In the genomic region with DNA sequence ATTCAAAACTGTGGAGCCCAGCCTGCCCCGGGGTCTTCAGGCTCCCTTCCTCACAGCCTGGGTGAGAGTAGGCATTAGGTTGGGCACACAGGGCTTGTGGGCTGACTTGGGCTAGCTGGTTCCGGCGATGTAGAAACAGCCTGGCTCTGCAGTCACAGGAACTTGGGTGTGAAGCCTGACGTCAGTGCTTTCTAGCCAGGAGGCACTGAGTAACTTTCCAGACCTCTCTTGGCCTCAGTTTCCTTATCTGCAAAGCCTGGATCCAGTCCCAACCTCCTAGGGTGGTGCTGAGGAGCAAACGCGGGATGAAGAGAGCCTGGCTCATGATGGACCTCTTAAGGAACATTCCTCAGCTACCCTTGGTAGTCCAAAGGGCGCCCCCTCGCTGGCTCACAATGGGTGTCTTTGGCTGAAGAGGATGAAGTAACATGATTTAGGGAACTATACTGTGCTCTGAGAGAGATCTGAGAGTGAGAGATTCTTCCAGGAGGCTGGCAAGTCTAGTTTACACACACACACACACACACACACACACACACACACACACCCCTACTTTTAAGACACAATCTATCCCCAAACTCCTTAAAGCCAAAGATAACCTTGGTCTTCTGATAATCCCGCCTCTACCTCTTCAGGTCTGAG, we compare ENCODE assay signal across 20 mouse cellular contexts. TPM values are rescaled to one million over a fixed set of nuclear protein-coding genes. Genes with fewer than 3 reads are reported as not detected.
A peak's percentile ranks its signal among the peaks of the same experiment; 100 is the strongest.
DNase-seq lines count a peak whose midpoint lies in the region; ATAC-seq lines count a peak whose summit lies in the region.
"Had no signal": no experiment of that assay in that cellular context is flagged by ENCODE, and none has a peak within 500 bp of the region (broad histone marks: within the 10 kb centered on the region; RNA-seq: fewer than 3 reads in every experiment).

No protein-coding gene starts in this region.

- H3K4me3 ChIP-seq in embryonic facial prominence, embryonic 10.5 days: no peak overlapping the region
- H3K4me3 ChIP-seq in limb, embryonic 11.5 days (ENCODE audit: low read depth, low read length): no peak overlapping the region
- H3K4me3 ChIP-seq in stomach, embryonic 15.5 days (replicated peaks): no peak overlapping the region
- no peak overlapping the region for H3K4me3 ChIP-seq in hindbrain, embryonic 14.5 days (replicated peaks; ENCODE audit: low read length)
- H3K4me3 ChIP-seq: forebrain, embryonic 10.5 days; hindbrain, embryonic 12.5 days; layer of hippocampus, adult 2 months; neural tube, embryonic 12.5 days had no signal

- peak; percentile 24 to 27 for DNase-seq in lung, adult 18-20 months
- no peak for DNase-seq in lung, postnatal 4 days
- DNase-seq in embryonic facial prominence, embryonic 10.5 days (ENCODE audit: low spot score): no peak
- DNase-seq in limb, embryonic 11.5 days (ENCODE audit: low spot score): no peak
- DNase-seq in B cell, adult 2 months: no peak
- DNase-seq in hindbrain, embryonic 14.5 days (ENCODE audit: low spot score): no peak
- no peak for DNase-seq in kidney, adult 9 months
- DNase-seq: adrenal gland, adult 2 months; cerebellum, postnatal 14 days; gastrocnemius, postnatal 25 days; kidney, postnatal 10 days; left cerebral cortex, postnatal 4 days; lung, embryonic 14.5 days; thymus, postnatal 4 days had no signal

- no peak for ATAC-seq in limb, embryonic 11.5 days (ENCODE audit: insufficient number of reproducible peaks, low FRiP score, low TSS enrichment, low read depth)
- ATAC-seq in stomach, embryonic 15.5 days (ENCODE audit: insufficient read depth, low FRiP score, low read depth): no peak
- no peak for ATAC-seq in hindbrain, embryonic 14.5 days (ENCODE audit: low FRiP score)
- ATAC-seq: intestine, embryonic 16.5 days had no signal

- H3K4me1 ChIP-seq in embryonic facial prominence, embryonic 10.5 days: peaks cover 72% of the 10 kb centered on the region
- peaks cover 38% of the 10 kb centered on the region for H3K4me1 ChIP-seq in limb, embryonic 11.5 days (ENCODE audit: control insufficient read depth, insufficient read depth, low read length)
- H3K4me1 ChIP-seq in stomach, embryonic 15.5 days: peaks cover 5% of the 10 kb centered on the region; the same call in 1 of the 2 replicates
- H3K4me1 ChIP-seq in hindbrain, embryonic 14.5 days (replicated peaks; ENCODE audit: control insufficient read depth, insufficient read depth, low read length): no peaks in the 10 kb centered on the region
- H3K4me1 ChIP-seq: neural tube, embryonic 12.5 days had no signal

- H3K27me3 ChIP-seq in embryonic facial prominence, embryonic 10.5 days (replicated peaks; ENCODE audit: low read depth, poor library complexity, severe bottlenecking): no peaks in the 10 kb centered on the region
- H3K27me3 ChIP-seq in limb, embryonic 11.5 days (ENCODE audit: control insufficient read depth, insufficient read depth, low read length): no peaks in the 10 kb centered on the region
- no peaks in the 10 kb centered on the region for H3K27me3 ChIP-seq in stomach, embryonic 15.5 days (replicated peaks)
- H3K27me3 ChIP-seq in hindbrain, embryonic 14.5 days (ENCODE audit: control insufficient read depth, insufficient read depth, low read length): no peaks in the 10 kb centered on the region
- H3K27me3 ChIP-seq: hindbrain, embryonic 12.5 days; neural tube, embryonic 12.5 days had no signal

- no peaks in the 10 kb centered on the region for H3K9me3 ChIP-seq in embryonic facial prominence, embryonic 10.5 days
- no peaks in the 10 kb centered on the region for H3K9me3 ChIP-seq in limb, embryonic 11.5 days (ENCODE audit: control insufficient read depth, low read length)
- H3K9me3 ChIP-seq in stomach, embryonic 15.5 days: no peaks in the 10 kb centered on the region
- H3K9me3 ChIP-seq in hindbrain, embryonic 14.5 days (ENCODE audit: control insufficient read depth, low read length): no peaks in the 10 kb centered on the region
- H3K9me3 ChIP-seq: forebrain, embryonic 10.5 days; hindbrain, embryonic 12.5 days; neural tube, embryonic 12.5 days had no signal

- H3K27ac ChIP-seq in embryonic facial prominence, embryonic 10.5 days (replicated peaks): peak overlapping the region; percentile 77
- peak overlapping the region; percentile 76 for H3K27ac ChIP-seq in limb, embryonic 11.5 days (replicated peaks; ENCODE audit: low read depth, low read length)
- H3K27ac ChIP-seq in stomach, embryonic 15.5 days: peak overlapping the region; percentile 28; the same call in 1 of the 2 replicates
- no peak overlapping the region for H3K27ac ChIP-seq in hindbrain, embryonic 14.5 days
- H3K27ac ChIP-seq: hindbrain, embryonic 12.5 days; layer of hippocampus, adult 2 months; neural tube, embryonic 12.5 days had no signal

- no peak overlapping the region for H3K4me2 ChIP-seq in limb, embryonic 11.5 days (ENCODE audit: low read depth, severe bottlenecking)
- H3K4me2 ChIP-seq in stomach, embryonic 15.5 days: no peak overlapping the region
- no peak overlapping the region for H3K4me2 ChIP-seq in hindbrain, embryonic 14.5 days (replicated peaks)
- H3K4me2 ChIP-seq: hindbrain, embryonic 12.5 days; lung, embryonic 14.5 days; neural tube, embryonic 12.5 days had no signal

- 86% methylated on average over 9 of the region's 9 CpGs for WGBS in embryonic facial prominence, embryonic 10.5 days
- WGBS in limb, embryonic 11.5 days: 88% methylated on average over 9 of the region's 9 CpGs
- WGBS in stomach, embryonic 15.5 days: 81% methylated on average over 9 of the region's 9 CpGs
- WGBS in hindbrain, embryonic 14.5 days: 89% methylated on average over 9 of the region's 9 CpGs

- no peaks in the 10 kb centered on the region for H3K36me3 ChIP-seq in embryonic facial prominence, embryonic 10.5 days (replicated peaks)
- H3K36me3 ChIP-seq in limb, embryonic 11.5 days (ENCODE audit: control insufficient read depth, insufficient read depth, low read length): no peaks in the 10 kb centered on the region
- H3K36me3 ChIP-seq in stomach, embryonic 15.5 days: no peaks in the 10 kb centered on the region
- no peaks in the 10 kb centered on the region for H3K36me3 ChIP-seq in hindbrain, embryonic 14.5 days (replicated peaks; ENCODE audit: control insufficient read depth, insufficient read depth)
- H3K36me3 ChIP-seq: forebrain, embryonic 10.5 days; hindbrain, embryonic 12.5 days; neural tube, embryonic 12.5 days had no signal

- H3K9ac ChIP-seq in limb, embryonic 11.5 days (ENCODE audit: low read length): no peak overlapping the region
- no peak overlapping the region for H3K9ac ChIP-seq in stomach, embryonic 15.5 days
- H3K9ac ChIP-seq in hindbrain, embryonic 14.5 days: no peak overlapping the region
- H3K9ac ChIP-seq: hindbrain, embryonic 12.5 days; lung, embryonic 14.5 days; neural tube, embryonic 12.5 days had no signal

RNA-seq across cellular contexts. Expression of a gene that starts 8.1 kb away (rescaled TPM):
- 0.96 and 1.0 TPM in 2 replicates for polyA plus RNA-seq in embryonic facial prominence, embryonic 10.5 days (2016; fragmentation: Nextera tagmentation; extraction: Ambion mirVana)
- 1.2 and 1.6 TPM in 2 replicates for polyA plus RNA-seq in limb, embryonic 11.5 days (2014; fragmentation: Nextera tagmentation; extraction: Ambion mirVana)
- 1.4 and 1.5 TPM in 2 replicates for polyA plus RNA-seq in stomach, embryonic 15.5 days (2015; fragmentation: Nextera tagmentation; extraction: Ambion mirVana)
- polyA plus RNA-seq in hindbrain, embryonic 14.5 days (2014; fragmentation: Nextera tagmentation; extraction: Ambion mirVana): 0.20 TPM in 1 of 2 replicates, not detected in the other

RNA-seq across cellular contexts. Expression of a gene that starts 40.0 kb away (rescaled TPM):
- 658 and 684 TPM in 2 replicates for polyA plus RNA-seq in embryonic facial prominence, embryonic 10.5 days (2016; fragmentation: Nextera tagmentation; extraction: Ambion mirVana)
- 799 and 884 TPM in 2 replicates for polyA plus RNA-seq in limb, embryonic 11.5 days (2014; fragmentation: Nextera tagmentation; extraction: Ambion mirVana)
- polyA plus RNA-seq in stomach, embryonic 15.5 days (2015; fragmentation: Nextera tagmentation; extraction: Ambion mirVana): 513 and 558 TPM in 2 replicates
- 127 and 142 TPM in 2 replicates for polyA plus RNA-seq in hindbrain, embryonic 14.5 days (2014; fragmentation: Nextera tagmentation; extraction: Ambion mirVana)

RNA-seq across cellular contexts. Expression of a gene that starts 57.0 kb away (rescaled TPM):
- 332 and 336 TPM in 2 replicates for polyA plus RNA-seq in embryonic facial prominence, embryonic 10.5 days (2016; fragmentation: Nextera tagmentation; extraction: Ambion mirVana)
- polyA plus RNA-seq in limb, embryonic 11.5 days (2014; fragmentation: Nextera tagmentation; extraction: Ambion mirVana): 422 and 448 TPM in 2 replicates
- polyA plus RNA-seq in stomach, embryonic 15.5 days (2015; fragmentation: Nextera tagmentation; extraction: Ambion mirVana): 211 and 217 TPM in 2 replicates
- polyA plus RNA-seq in hindbrain, embryonic 14.5 days (2014; fragmentation: Nextera tagmentation; extraction: Ambion mirVana): 34.2 and 42.4 TPM in 2 replicates

Comparison
In these comparisons a context has a peak if more than half of its experiments do, and no peak if none do; other contexts are left out.
1. DNase-seq: peak in lung, adult 18-20 months (2 of 2); none in lung, postnatal 4 days (0 of 2), embryonic facial prominence, embryonic 10.5 days (single experiment), limb, embryonic 11.5 days (single experiment), B cell, adult 2 months (0 of 2), hindbrain, embryonic 14.5 days (single experiment) and kidney, adult 9 months (single experiment).